25 mouse cellular contexts compared by ENCODE assay signal in genomic region chrX:13484447-13484846, GRCm38 (mm10). TPM values are rescaled to one million over a fixed set of nuclear protein-coding genes. Genes with fewer than 3 reads are reported as not detected.
A peak's percentile ranks its signal among the peaks of the same experiment; 100 is the strongest.
DNase-seq lines count a peak whose midpoint lies in the region; ATAC-seq and TF ChIP-seq lines count a peak whose summit lies in the region.
"Had no signal": no experiment of that assay in that cellular context is flagged by ENCODE, and none has a peak within 500 bp of the region (broad histone marks: within the 10 kb centered on the region; RNA-seq: fewer than 3 reads in every experiment).

No protein-coding gene starts in this region.

- no peak overlapping the region for H3K4me3 ChIP-seq in MEL (ENCODE audit: control insufficient read depth in 1 of 2, insufficient read depth in 1 of 2, low read depth in 2 of 2, low read length in 2 of 2)
- no peak overlapping the region for H3K4me3 ChIP-seq in small intestine, adult 2 months (ENCODE audit: low read depth, low read length)

- no peaks in the 10 kb centered on the region for H3K79me2 ChIP-seq in MEL (ENCODE audit: control insufficient read depth, insufficient read depth, low read length, poor library complexity)

- no peak for TF ChIP-seq CTCF in MEL (IDR thresholded peaks at IDR 0.05 in 2 of 3, conservative IDR thresholded peaks at IDR 0.05 in 1 of 3; ENCODE audit: control insufficient read depth in 1 of 3, insufficient read depth in 1 of 3, low read depth in 2 of 3, low read length in 3 of 3, poor library complexity in 1 of 3, severe bottlenecking in 1 of 3)
- no peak for TF ChIP-seq CTCF in small intestine, adult 2 months (IDR thresholded peaks at IDR 0.05; ENCODE audit: extremely low read depth, insufficient read length, insufficient replicate concordance, low read depth, low read length)

- DNase-seq in 3T3-L1 (ENCODE audit: low read depth, low spot score) (peak; percentile 38), MEL (ENCODE audit: low read depth, low spot score) (peak; percentile 30)
- no peak for DNase-seq in spleen, postnatal 10 days (ENCODE audit: low spot score in 2 of 2)
- DNase-seq in c-Kit-positive CD71-positive TER-119-positive erythroid progenitor cells, embryonic 14.5 days (ENCODE audit: low spot score): no peak
- no peak for DNase-seq in gastrocnemius, adult 8-10 months (ENCODE audit: low spot score in 2 of 2)
- DNase-seq in kidney, adult 11 months: no peak
- DNase-seq: adrenal gland, adult 2 months; adrenal gland, adult 8-10 months; adrenal gland, postnatal 10 days; adrenal gland, postnatal 14 days; adrenal gland, postnatal 25 days; adrenal gland, postnatal 36 days; B cell, adult 2 months; cerebellum, adult 11 months; cerebellum, adult 11-12 months; cerebellum, adult 18-20 months; cerebellum, adult 2 months; cerebellum, adult 8-10 months had no signal

- no peak overlapping the region for H3K27ac ChIP-seq in MEL (ENCODE audit: control insufficient read depth, low read depth, low read length)
- H3K27ac ChIP-seq in small intestine, adult 2 months (ENCODE audit: insufficient read depth, low read depth, low read length): 0 out of 2 replicates have a peak overlapping the region, but pooled peaks have one; percentile 35

- peak; percentile 58 to 63 for TF ChIP-seq EP300 in MEL (IDR thresholded peaks at IDR 0.05; ENCODE audit: low read depth in 1 of 2, low read length in 2 of 2)

- no peak overlapping the region for H3K9ac ChIP-seq in MEL (ENCODE audit: control insufficient read depth, low read depth, low read length, poor library complexity, severe bottlenecking)

- no peaks in the 10 kb centered on the region for H3K27me3 ChIP-seq in MEL (ENCODE audit: control insufficient read depth in 1 of 2, insufficient read depth in 2 of 2, low read length in 2 of 2)
- no peaks in the 10 kb centered on the region; the same call in 1 of the 2 replicates for H3K27me3 ChIP-seq in small intestine, adult 2 months (ENCODE audit: control insufficient read depth, insufficient read depth, low read length)
- H3K27me3 ChIP-seq: CH12.LX had no signal

- no peaks in the 10 kb centered on the region for H3K9me3 ChIP-seq in MEL (replicated peaks; ENCODE audit: insufficient read depth, low read length)

- ATAC-seq in megakaryocyte progenitor cell, adult 5-6 weeks (replicated peaks; ENCODE audit: poor library complexity): peak; percentile 20; the same call in 1 of the 2 replicates
- ATAC-seq: activated CD4-positive, CD25-positive, alpha-beta regulatory T cell, adult 4 months; CD4-positive, CD25-positive, alpha-beta regulatory T cell, adult 4 months; Patski had no signal

- TF ChIP-seq RAD21 in MEL (IDR thresholded peaks at IDR 0.05; ENCODE audit: low read depth, low read length): no peak

- TF ChIP-seq POLR2A in MEL (IDR thresholded peaks at IDR 0.05; ENCODE audit: control insufficient read depth in 1 of 2, insufficient read depth in 1 of 2, low read depth in 1 of 2, low read length in 2 of 2, poor library complexity in 1 of 2): no peak
- TF ChIP-seq POLR2A in small intestine, adult 2 months (IDR thresholded peaks at IDR 0.05; ENCODE audit: low read depth, low read length): no peak

- H3K4me1 ChIP-seq in MEL (ENCODE audit: control insufficient read depth in 1 of 2, insufficient read depth in 2 of 2, low read length in 2 of 2): peaks cover 10 to 16% of the 10 kb centered on the region in 2 experiments
- peaks cover 14% of the 10 kb centered on the region; the same call in 1 of the 2 replicates for H3K4me1 ChIP-seq in small intestine, adult 2 months (ENCODE audit: control insufficient read depth, insufficient read depth, insufficient read length, low read length)

- H3K36me3 ChIP-seq in MEL (ENCODE audit: control insufficient read depth in 1 of 2, insufficient read depth in 2 of 2, low read length in 2 of 2): peaks cover 0 to 12% of the 10 kb centered on the region in 2 experiments; a peak in 2 of 4 replicates
- H3K36me3 ChIP-seq in small intestine, adult 2 months (ENCODE audit: control insufficient read depth, insufficient read depth, low read length): no peaks in the 10 kb centered on the region
- H3K36me3 ChIP-seq: G1E had no signal

TF ChIP-seq in MEL, 35 proteins besides CTCF, POLR2A, EP300 and RAD21:
- TF ChIP-seq CHD2 (IDR thresholded peaks at IDR 0.05; ENCODE audit: low read length): no peak
- TF ChIP-seq MAX (IDR thresholded peaks at IDR 0.05; ENCODE audit: low read length): peak; percentile 19; the same call in 1 of the 2 replicates
- TF ChIP-seq POLR2AphosphoS2 (IDR thresholded peaks at IDR 0.05; ENCODE audit: low read length): no peak
- TF ChIP-seq ZC3H11A (IDR thresholded peaks at IDR 0.05; ENCODE audit: low read depth, low read length): no peak
- TF ChIP-seq GATA1 (IDR thresholded peaks at IDR 0.05; ENCODE audit: low read depth, low read length): peak; percentile 70
- TF ChIP-seq MAZ (IDR thresholded peaks at IDR 0.05; ENCODE audit: low read depth, low read length): no peak
- peak; percentile 52 for TF ChIP-seq ETS1 (IDR thresholded peaks at IDR 0.05; ENCODE audit: low read depth, low read length)
- no peak for TF ChIP-seq MAFK (IDR thresholded peaks at IDR 0.05; ENCODE audit: borderline replicate concordance, low read depth, low read length)
- no peak for TF ChIP-seq ZMIZ1 (IDR thresholded peaks at IDR 0.05; ENCODE audit: low read depth, low read length)
- TF ChIP-seq UBTF (IDR thresholded peaks at IDR 0.05; ENCODE audit: borderline replicate concordance, insufficient read depth, low read depth, low read length): no peak
- TF ChIP-seq GABPA (IDR thresholded peaks at IDR 0.05; ENCODE audit: low read depth, low read length): no peak
- TF ChIP-seq USF2 (IDR thresholded peaks at IDR 0.05; ENCODE audit: borderline replicate concordance in 1 of 2, insufficient read depth in 1 of 2, low read depth in 1 of 2, low read length in 2 of 2): no peak
- no peak for TF ChIP-seq USF1 (IDR thresholded peaks at IDR 0.05; ENCODE audit: low read depth, low read length)
- TF ChIP-seq SIN3A (IDR thresholded peaks at IDR 0.05; ENCODE audit: low read length): no peak
- TF ChIP-seq JUND (IDR thresholded peaks at IDR 0.05; ENCODE audit: low read depth, low read length): peak; percentile 64; the same call in 1 of the 2 replicates
- TF ChIP-seq ZNF384 (IDR thresholded peaks at IDR 0.05; ENCODE audit: low read depth, low read length): no peak
- no peak for TF ChIP-seq E2F4 (IDR thresholded peaks at IDR 0.05; ENCODE audit: borderline replicate concordance, low read depth, low read length)
- no peak for TF ChIP-seq CHD1 (IDR thresholded peaks at IDR 0.05; ENCODE audit: low read depth, low read length)
- TF ChIP-seq BHLHE40 (IDR thresholded peaks at IDR 0.05; ENCODE audit: borderline replicate concordance, low read depth, low read length): peak; percentile 72
- TF ChIP-seq MYC (IDR thresholded peaks at IDR 0.05; ENCODE audit: low read depth, low read length): no peak
- no peak for TF ChIP-seq SMC3 (IDR thresholded peaks at IDR 0.05; ENCODE audit: low read depth, low read length)
- no peak for TF ChIP-seq POLR2AphosphoS5 (IDR thresholded peaks at IDR 0.05; ENCODE audit: borderline replicate concordance, low read depth, low read length)
- TF ChIP-seq ZKSCAN1 (IDR thresholded peaks at IDR 0.05; ENCODE audit: low read depth, low read length): no peak
- peak; percentile 67; the same call in 1 of the 2 replicates for TF ChIP-seq RCOR1 (IDR thresholded peaks at IDR 0.05; ENCODE audit: low read depth, low read length)

RNA-seq across cellular contexts. Expression of gene Nyx, which starts 18.5 kb away (rescaled TPM):
- 0.13 and 0.31 TPM in 2 replicates for total RNA-seq in MEL (2012; rRNA removed)
- under 1 TPM in 1 of 2 experiments, not detected in 1; 0.11 TPM for polyA plus RNA-seq in MEL (2012; ENCODE audit: insufficient read depth in 1 of 2, insufficient read length in 2 of 2, low read depth in 1 of 2, low replicate concordance in 2 of 2, missing spikeins in 1 of 2)
- total RNA-seq in megakaryocyte progenitor cell, adult 5-6 weeks (2015): not detected in 2 replicates
- not detected in 2 replicates for total RNA-seq in megakaryocyte progenitor cell, adult 5-6 weeks (2017)
- polyA plus RNA-seq in small intestine, adult 2 months (2012; rRNA removed): 0.34 and 1.4 TPM in 2 replicates
- total RNA-seq in gastrocnemius, adult 8-10 months (2022): under 1 TPM in 2 of 4 experiments, not detected in 2; 0.05 to 0.11 TPM
- polyA plus RNA-seq: activated CD4-positive, CD25-positive, alpha-beta regulatory T cell, adult 4 months had no signal

Comparison
In these comparisons a context has a peak if more than half of its experiments do, and no peak if none do; other contexts are left out.
1. DNase-seq: peak in 3T3-L1 (single experiment) and MEL (single experiment); none in spleen, postnatal 10 days (0 of 2), c-Kit-positive CD71-positive TER-119-positive erythroid progenitor cells, embryonic 14.5 days (single experiment), gastrocnemius, adult 8-10 months (0 of 2) and kidney, adult 11 months (single experiment).